Mouse (Mus musculus) heart, embryonic 11.5 days (tissue): Measurements from ENCODE around the gene Mrps27. TPM values are rescaled to one million over a fixed set of nuclear protein-coding genes. Genes with fewer than 3 reads are reported as not detected.

Source experiments
- ATAC-seq: fragments of 200-750 bp; cut with Nextera tagmentation; replicated peaks from 2 replicates; pipeline ENCODE4 v1.8.0; 2017; ENCODE audit warnings: moderate library complexity; ENCODE audit not compliant: insufficient number of reproducible peaks, low FRiP score, low TSS enrichment
- H3K27ac ChIP-seq: fragments of 300-500 bp; sonication (generic); 2 replicates; pipeline ENCODE4 v1.5.1; 2014; ENCODE audit warnings: mild to moderate bottlenecking, low read depth, low read length
- H3K27me3 ChIP-seq: fragments of 300-500 bp; sonication (generic); 2 replicates; pipeline ENCODE4 v1.6.1; 2014; ENCODE audit warnings: mild to moderate bottlenecking, low read length, mixed read lengths; ENCODE audit not compliant: control insufficient read depth, insufficient read depth
- H3K36me3 ChIP-seq: fragments of 300-500 bp; sonication (generic); 2 replicates; pipeline ENCODE4 v1.6.1; 2014; ENCODE audit warnings: mild to moderate bottlenecking, low read length, moderate library complexity, mixed read lengths; ENCODE audit not compliant: control insufficient read depth, insufficient read depth
- H3K4me1 ChIP-seq: fragments of 300-500 bp; sonication (generic); 2 replicates; pipeline ENCODE4 v1.6.1; 2014; ENCODE audit warnings: low read length; ENCODE audit not compliant: control insufficient read depth, insufficient read depth
- H3K4me2 ChIP-seq: fragments of 300-500 bp; sonication (generic); 2 replicates; pipeline ENCODE4 v1.6.1; 2014; ENCODE audit warnings: mild to moderate bottlenecking, moderate library complexity
- H3K4me3 ChIP-seq: fragments of 300-500 bp; sonication (generic); 2 replicates; pipeline ENCODE4 v1.5.1; 2014; ENCODE audit warnings: low read depth, low read length
- H3K9ac ChIP-seq: fragments of 300-500 bp; sonication (generic); 2 replicates; pipeline ENCODE4 v1.6.1; 2014; ENCODE audit warnings: mild to moderate bottlenecking, low read depth, low read length, moderate library complexity
- H3K9me3 ChIP-seq: fragments of 300-500 bp; sonication (generic); replicated peaks from 2 replicates; pipeline ENCODE4 v1.6.1; 2016; ENCODE audit warnings: low read length; ENCODE audit not compliant: control insufficient read depth
- WGBS: fragments of 180-500 bp; shearing (Covaris S2); extraction: QIAGEN DNeasy Blood & Tissue Kit; methylation state at CpG from one replicate; pipeline ENCODE4 v1.1.7; 2014; ENCODE audit not compliant: insufficient replicate concordance; 5-methylcytosine and 5-hydroxymethylcytosine counted together
- polyA plus RNA-seq: library from polyadenylated mRNA; unstranded; fragments of >200 nt; fragmentation: Nextera tagmentation; extraction: Ambion mirVana; gene quantifications from 2 replicates; pipeline ENCODE4 v1.2.1, GENCODE M21; 2014

Mrps27 gene
- polyA plus RNA-seq, 1 experiment from 2014 or later, result 73.1 TPM

GRCm38 (mm10) chr13:99371285-99371684 is 26.7 kb downstream of the Mrps27 start:
- H3K9me3 ChIP-seq, result no peaks in the 10 kb centered on the region
- H3K36me3 ChIP-seq, result no peaks in the 10 kb centered on the region
- H3K27ac ChIP-seq, result no peak overlapping the region
- no peaks in the 10 kb centered on the region for H3K27me3 ChIP-seq
- no peak overlapping the region for H3K4me3 ChIP-seq
- 96% methylated on average over 5 of the region's 5 CpGs for WGBS
- H3K4me2 ChIP-seq, result no peak overlapping the region
- peaks cover 11% of the 10 kb centered on the region for H3K4me1 ChIP-seq
- ATAC-seq, result no peak
- H3K9ac ChIP-seq, result no peak overlapping the region

- WGBS, result 71% methylated on average over 7 of the region's 7 CpGs
- no peak for ATAC-seq
- no peak overlapping the region for H3K27ac ChIP-seq
- H3K9me3 ChIP-seq, result no peaks in the 10 kb centered on the region
- no peaks in the 10 kb centered on the region for H3K27me3 ChIP-seq
- H3K36me3 ChIP-seq, result no peaks in the 10 kb centered on the region
- H3K4me2 ChIP-seq, result no peak overlapping the region
- H3K4me1 ChIP-seq, result peaks cover 8% of the 10 kb centered on the region
- H3K4me3 ChIP-seq, result no peak overlapping the region
- no peak overlapping the region for H3K9ac ChIP-seq
Measured at GRCm38 (mm10) chr13:99373684-99374083, 29.1 kb downstream of the Mrps27 start.

GRCm38 (mm10) chr13:99374191-99374590 is 29.6 kb downstream of the Mrps27 start:
- Histone ChIP-seq H3K36me3 (no peaks in the 10 kb centered on the region), H3K9ac (no peak overlapping the region), H3K4me1 (peaks cover 4% of the 10 kb centered on the region), H3K4me3 (no peak overlapping the region), H3K9me3 (no peaks in the 10 kb centered on the region), H3K27me3 (no peaks in the 10 kb centered on the region), H3K4me2 (no peak overlapping the region), H3K27ac (no peak overlapping the region)
- no peak for ATAC-seq
- WGBS, result 75% methylated on average over 4 of the region's 4 CpGs

GRCm38 (mm10) chr13:99375550-99375949 is 31.0 kb downstream of the Mrps27 start:
- Histone ChIP-seq H3K27me3 (no peaks in the 10 kb centered on the region), H3K4me1 (0 out of 2 replicates have a peak, but pooled peaks cover 3% of the 10 kb centered on the region), H3K4me2 (no peak overlapping the region), H3K9ac (no peak overlapping the region), H3K27ac (no peak overlapping the region), H3K4me3 (no peak overlapping the region), H3K36me3 (no peaks in the 10 kb centered on the region), H3K9me3 (no peaks in the 10 kb centered on the region)
- WGBS, result 34% methylated on average over 6 of the region's 6 CpGs
- ATAC-seq, result no peak; the same call in 1 of the 2 replicates

- WGBS, result 62% methylated on average over 6 of the region's 6 CpGs
- 0 out of 2 replicates have a peak, but pooled peaks cover 3% of the 10 kb centered on the region for H3K4me1 ChIP-seq
- H3K9me3 ChIP-seq, result no peaks in the 10 kb centered on the region
- H3K9ac ChIP-seq, result no peak overlapping the region
- no peaks in the 10 kb centered on the region for H3K27me3 ChIP-seq
- ATAC-seq, result no peak
- H3K36me3 ChIP-seq, result no peaks in the 10 kb centered on the region
- H3K4me3 ChIP-seq, result no peak overlapping the region
- H3K4me2 ChIP-seq, result no peak overlapping the region
- H3K27ac ChIP-seq, result no peak overlapping the region
Measured at GRCm38 (mm10) chr13:99377055-99377454, 32.5 kb downstream of the Mrps27 start.

GRCm38 (mm10) chr13:99378223-99378622 is 33.6 kb downstream of the Mrps27 start:
- ATAC-seq, result no peak
- Histone ChIP-seq H3K27me3 (no peaks in the 10 kb centered on the region), H3K27ac (no peak overlapping the region), H3K4me2 (no peak overlapping the region), H3K4me3 (no peak overlapping the region), H3K9me3 (no peaks in the 10 kb centered on the region), H3K36me3 (no peaks in the 10 kb centered on the region), H3K4me1 (0 out of 2 replicates have a peak, but pooled peaks cover 3% of the 10 kb centered on the region), H3K9ac (no peak overlapping the region)
- WGBS, result 83% methylated on average over 1 of the region's 1 CpGs

- Histone ChIP-seq H3K9ac (no peak overlapping the region), H3K9me3 (no peaks in the 10 kb centered on the region), H3K4me3 (no peak overlapping the region), H3K4me1 (no peaks in the 10 kb centered on the region), H3K27me3 (no peaks in the 10 kb centered on the region), H3K36me3 (no peaks in the 10 kb centered on the region), H3K27ac (no peak overlapping the region), H3K4me2 (no peak overlapping the region)
- ATAC-seq, result no peak
- 35% methylated on average over 6 of the region's 6 CpGs for WGBS
Measured at GRCm38 (mm10) chr13:99382373-99382772, 37.8 kb downstream of the Mrps27 start.

- Histone ChIP-seq H3K4me2 (no peak overlapping the region), H3K36me3 (no peaks in the 10 kb centered on the region), H3K9me3 (no peaks in the 10 kb centered on the region), H3K4me1 (no peaks in the 10 kb centered on the region), H3K27me3 (no peaks in the 10 kb centered on the region), H3K9ac (no peak overlapping the region), H3K4me3 (no peak overlapping the region), H3K27ac (no peak overlapping the region; the same call in 1 of the 2 replicates)
- ATAC-seq, result no peak
- 75% methylated on average over 7 of the region's 7 CpGs for WGBS
Measured at GRCm38 (mm10) chr13:99384555-99385203, 40.1 kb downstream of the Mrps27 start.

- 94% methylated on average over 6 of the region's 6 CpGs for WGBS
- ATAC-seq, result no peak
- no peak overlapping the region for H3K27ac ChIP-seq
- H3K27me3 ChIP-seq, result no peaks in the 10 kb centered on the region
- no peak overlapping the region for H3K4me3 ChIP-seq
- H3K4me2 ChIP-seq, result no peak overlapping the region
- no peaks in the 10 kb centered on the region for H3K9me3 ChIP-seq
- no peaks in the 10 kb centered on the region for H3K4me1 ChIP-seq
- H3K36me3 ChIP-seq, result 0 out of 2 replicates have a peak, but pooled peaks cover 3% of the 10 kb centered on the region
- no peak overlapping the region for H3K9ac ChIP-seq
Measured at GRCm38 (mm10) chr13:99385911-99386310, 41.3 kb downstream of the Mrps27 start.
